Mouse (Mus musculus): ENCODE measurements around the gene Spn. TPM values are rescaled to one million over a fixed set of nuclear protein-coding genes. Genes with fewer than 3 reads are reported as not detected.

Gene Spn
- total and polyA plus RNA-seq, 2 experiments from 2014 or later = 0.16 TPM; not detected in 1

- Histone ChIP-seq H3K4me1 (ENCODE audit: insufficient read depth, low read length) (no peaks in the 10 kb centered on the region), H3K36me3 (ENCODE audit: insufficient read depth, low read length) (no peaks in the 10 kb centered on the region), H3K27me3 (ENCODE audit: insufficient read depth, low read length) (no peaks in the 10 kb centered on the region), H3K9ac (replicated peaks; ENCODE audit: low read length, poor library complexity, severe bottlenecking) (no peak overlapping the region), H3K27ac (ENCODE audit: low read depth, low read length) (no peak overlapping the region), H3K4me3 (ENCODE audit: low read depth, low read length) (no peak overlapping the region), H3K9me3 (ENCODE audit: low read length) (no peaks in the 10 kb centered on the region), H3K4me2 (ENCODE audit: low read depth, low read length, poor library complexity, severe bottlenecking) (no peak overlapping the region)
- 48% methylated on average over 12 of the region's 12 CpGs for WGBS
- no peak for TF ChIP-seq CTCF (IDR thresholded peaks at IDR 0.05)
- DNase-seq (ENCODE audit: low spot score) (peak; percentile 44), ATAC-seq (ENCODE audit: low FRiP score) (no peak)
Observed at GRCm38 (mm10) chr7:127113614-127114259, 23.9 kb downstream of the Spn start.

- H3K4me2 ChIP-seq (ENCODE audit: low read depth, low read length, poor library complexity, severe bottlenecking) = no peak overlapping the region
- H3K4me1 ChIP-seq (ENCODE audit: insufficient read depth, low read length) = no peaks in the 10 kb centered on the region
- no peak overlapping the region for H3K9ac ChIP-seq (replicated peaks; ENCODE audit: low read length, poor library complexity, severe bottlenecking)
- WGBS = 53% methylated on average over 9 of the region's 9 CpGs
- ATAC-seq (ENCODE audit: low FRiP score) = no peak
- H3K36me3 ChIP-seq (ENCODE audit: insufficient read depth, low read length) = no peaks in the 10 kb centered on the region
- H3K9me3 ChIP-seq (ENCODE audit: low read length) = no peaks in the 10 kb centered on the region
- H3K27me3 ChIP-seq (ENCODE audit: insufficient read depth, low read length) = no peaks in the 10 kb centered on the region
- H3K4me3 ChIP-seq (ENCODE audit: low read depth, low read length) = no peak overlapping the region
- DNase-seq (ENCODE audit: low spot score) = no peak
- H3K27ac ChIP-seq (ENCODE audit: low read depth, low read length) = no peak overlapping the region
- no peak for TF ChIP-seq CTCF (IDR thresholded peaks at IDR 0.05)
Observed at GRCm38 (mm10) chr7:127112921-127113597, 24.6 kb downstream of the Spn start.

GRCm38 (mm10) chr7:127112251-127112841 is 25.3 kb downstream of the Spn start:
- H3K4me1 ChIP-seq (ENCODE audit: insufficient read depth, low read length) = no peaks in the 10 kb centered on the region
- no peaks in the 10 kb centered on the region for H3K9me3 ChIP-seq (ENCODE audit: low read length)
- no peak overlapping the region for H3K4me3 ChIP-seq (ENCODE audit: low read depth, low read length)
- H3K9ac ChIP-seq (replicated peaks; ENCODE audit: low read length, poor library complexity, severe bottlenecking) = no peak overlapping the region
- H3K4me2 ChIP-seq (ENCODE audit: low read depth, low read length, poor library complexity, severe bottlenecking) = no peak overlapping the region
- WGBS = 85% methylated on average over 12 of the region's 12 CpGs
- H3K36me3 ChIP-seq (ENCODE audit: insufficient read depth, low read length) = no peaks in the 10 kb centered on the region
- no peak for TF ChIP-seq CTCF (IDR thresholded peaks at IDR 0.05)
- DNase-seq (ENCODE audit: low spot score) (no peak), ATAC-seq (ENCODE audit: low FRiP score) (no peak)
- no peaks in the 10 kb centered on the region for H3K27me3 ChIP-seq (ENCODE audit: insufficient read depth, low read length)
- H3K27ac ChIP-seq (ENCODE audit: low read depth, low read length) = no peak overlapping the region

- peak; percentile 72 for TF ChIP-seq CTCF (IDR thresholded peaks at IDR 0.05)
- H3K27me3 ChIP-seq (ENCODE audit: insufficient read depth, low read length) = no peaks in the 10 kb centered on the region
- DNase-seq (ENCODE audit: low spot score) (no peak), ATAC-seq (ENCODE audit: low FRiP score) (no peak)
- whole genome bisulfite sequencing = 47% methylated on average over 6 of the region's 6 CpGs
- no peaks in the 10 kb centered on the region for H3K9me3 ChIP-seq (ENCODE audit: low read length)
- no peak overlapping the region for H3K4me3 ChIP-seq (ENCODE audit: low read depth, low read length)
- no peaks in the 10 kb centered on the region for H3K36me3 ChIP-seq (ENCODE audit: insufficient read depth, low read length)
- no peak overlapping the region for H3K4me2 ChIP-seq (ENCODE audit: low read depth, low read length, poor library complexity, severe bottlenecking)
- no peak overlapping the region for H3K27ac ChIP-seq (ENCODE audit: low read depth, low read length)
- H3K4me1 ChIP-seq (ENCODE audit: insufficient read depth, low read length) = no peaks in the 10 kb centered on the region
- H3K9ac ChIP-seq (replicated peaks; ENCODE audit: low read length, poor library complexity, severe bottlenecking) = no peak overlapping the region
Observed at GRCm38 (mm10) chr7:127111461-127111860, 26.2 kb downstream of the Spn start.

- TF ChIP-seq CTCF (IDR thresholded peaks at IDR 0.05) = peak; percentile 94
- peak; percentile 57; the same call in 1 of the 2 replicates for ATAC-seq (ENCODE audit: low FRiP score)
- no peaks in the 10 kb centered on the region for H3K27me3 ChIP-seq (ENCODE audit: insufficient read depth, low read length)
- H3K27ac ChIP-seq (ENCODE audit: low read depth, low read length) = no peak overlapping the region; the same call in 1 of the 2 replicates
- peak; percentile 90 for DNase-seq (ENCODE audit: low spot score)
- H3K9ac ChIP-seq (replicated peaks; ENCODE audit: low read length, poor library complexity, severe bottlenecking) = no peak overlapping the region
- no peak overlapping the region for H3K4me2 ChIP-seq (ENCODE audit: low read depth, low read length, poor library complexity, severe bottlenecking)
- no peaks in the 10 kb centered on the region for H3K36me3 ChIP-seq (ENCODE audit: insufficient read depth, low read length)
- 51% methylated on average over 18 of the region's 18 CpGs for WGBS
- H3K4me1 ChIP-seq (ENCODE audit: insufficient read depth, low read length) = no peaks in the 10 kb centered on the region
- no peaks in the 10 kb centered on the region for H3K9me3 ChIP-seq (ENCODE audit: low read length)
- H3K4me3 ChIP-seq (ENCODE audit: low read depth, low read length) = no peak overlapping the region
Observed at GRCm38 (mm10) chr7:127110239-127111007, 27.2 kb downstream of the Spn start.

All from midbrain, postnatal 0 days (tissue).